Mouse (Mus musculus) central nervous system, embryonic 14 days (tissue): ENCODE measurements around the gene Ssc5d. TPM values are rescaled to one million over a fixed set of nuclear protein-coding genes. Genes with fewer than 3 reads are reported as not detected.

Experiments used
- polyA plus RNA-seq: library from polyadenylated mRNA; depleted of rRNA; stranded (reverse); fragments of >200 nt; gene quantifications from 2 replicates; pipeline ENCODE4 v1.2.3, GENCODE M21; 2012; rRNA removed

Gene Ssc5d
- polyA plus RNA-seq: 2.8 and 6.2 TPM in 2 replicates

DNA sequence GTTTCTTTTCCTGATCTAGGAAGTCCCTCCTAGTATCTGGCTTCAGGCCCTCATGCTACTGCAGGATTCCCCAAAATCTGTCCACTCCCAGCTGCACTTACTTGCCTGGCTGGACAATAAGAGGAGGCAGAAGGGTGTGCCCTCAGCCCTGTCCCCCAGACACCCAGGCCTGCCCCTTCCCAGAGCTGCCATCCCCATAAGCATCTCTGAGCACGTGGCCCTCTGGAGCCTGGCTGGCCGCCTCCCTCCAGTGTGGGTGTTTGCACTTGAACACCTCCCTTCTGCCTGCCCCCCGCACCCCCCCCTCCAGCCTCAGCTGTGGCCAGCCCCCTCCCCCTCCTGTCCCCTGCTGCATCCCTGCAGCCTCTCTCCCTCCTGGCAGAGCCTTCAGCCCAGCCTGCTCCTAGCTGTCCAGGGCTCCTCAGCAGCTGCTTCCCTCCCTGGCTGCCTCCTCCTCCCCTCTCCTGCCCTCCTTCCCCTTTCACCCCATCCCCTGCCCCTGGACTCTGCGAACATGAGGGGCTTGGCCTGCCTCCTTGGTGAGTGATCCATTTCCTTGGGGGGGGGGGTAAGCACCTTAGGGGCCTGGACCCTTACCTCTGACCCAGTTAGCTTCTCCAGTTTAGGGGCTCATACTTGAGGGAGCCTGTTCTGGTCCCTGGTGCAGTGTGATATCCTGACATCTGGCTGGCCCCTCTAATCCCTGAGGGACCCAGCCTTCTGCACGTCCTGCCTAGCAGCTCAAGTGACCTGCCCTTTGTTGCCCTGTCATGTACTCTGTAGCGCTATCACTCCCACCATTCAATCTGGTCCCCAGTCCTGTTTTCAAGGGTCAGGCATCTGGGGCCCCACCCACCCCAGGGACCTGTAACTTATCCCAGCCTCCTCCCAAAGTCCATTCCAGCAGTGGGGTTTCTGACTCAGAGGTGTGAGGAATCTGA, at the start of gene Ssc5d:
Ssc5d (plus strand) TSS at position 345 of the 941 bp plus-strand sequence.

DNA sequence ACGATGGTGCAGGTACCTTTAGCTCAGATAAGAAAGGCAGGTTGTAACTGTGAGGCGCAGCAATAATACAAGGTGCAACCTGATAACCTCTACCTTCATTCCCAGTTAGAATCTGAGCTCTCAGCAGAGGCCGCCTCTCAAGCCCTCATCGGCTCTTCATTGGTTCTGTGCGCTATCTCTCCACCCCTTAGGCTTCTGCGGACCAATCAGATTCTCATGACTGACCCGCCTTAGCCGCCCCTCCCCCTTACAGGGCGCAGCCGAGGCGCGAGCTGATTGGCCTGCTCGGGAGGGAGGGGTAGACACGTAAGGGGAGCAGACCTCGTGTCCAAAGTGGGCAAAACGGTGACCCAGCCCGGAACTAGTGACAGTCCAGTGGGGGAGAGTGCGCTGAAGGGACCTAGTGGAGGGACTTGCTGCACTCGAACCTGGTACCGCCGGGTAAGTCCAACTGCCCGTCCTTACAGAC, 48.8 kb upstream of the Ssc5d start, which contains the start of gene Isoc2a:
Isoc2a (plus strand) TSS at position 401 of the 469 bp plus-strand sequence.

DNA sequence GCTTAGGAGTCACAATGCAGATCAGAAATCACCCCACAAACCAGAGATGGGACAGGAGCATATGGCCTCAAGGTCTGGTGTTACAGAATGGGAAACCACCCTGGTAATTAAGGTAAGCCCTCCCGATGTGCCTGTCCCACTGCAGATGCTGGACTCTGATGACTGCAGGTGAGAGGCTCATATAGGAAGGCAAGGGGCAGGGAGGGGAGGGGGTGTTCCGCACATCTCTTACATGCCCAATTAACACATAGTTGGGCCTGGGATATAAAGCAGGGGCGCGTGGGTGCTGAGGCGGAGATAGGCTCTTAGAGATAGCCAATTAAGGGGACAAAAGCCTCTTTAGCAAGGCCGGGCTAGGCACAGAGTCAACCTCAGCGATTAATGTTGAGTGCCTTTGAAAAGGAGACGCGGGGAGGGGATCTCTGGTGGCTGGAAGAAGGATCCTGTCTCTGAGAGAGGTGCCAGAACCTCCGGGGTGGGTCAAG, 19.1 kb upstream of the Ssc5d start, which contains the start of gene Gm36210:
Gm36210 (minus strand) TSS at position 51 of the 485 bp plus-strand sequence.

DNA sequence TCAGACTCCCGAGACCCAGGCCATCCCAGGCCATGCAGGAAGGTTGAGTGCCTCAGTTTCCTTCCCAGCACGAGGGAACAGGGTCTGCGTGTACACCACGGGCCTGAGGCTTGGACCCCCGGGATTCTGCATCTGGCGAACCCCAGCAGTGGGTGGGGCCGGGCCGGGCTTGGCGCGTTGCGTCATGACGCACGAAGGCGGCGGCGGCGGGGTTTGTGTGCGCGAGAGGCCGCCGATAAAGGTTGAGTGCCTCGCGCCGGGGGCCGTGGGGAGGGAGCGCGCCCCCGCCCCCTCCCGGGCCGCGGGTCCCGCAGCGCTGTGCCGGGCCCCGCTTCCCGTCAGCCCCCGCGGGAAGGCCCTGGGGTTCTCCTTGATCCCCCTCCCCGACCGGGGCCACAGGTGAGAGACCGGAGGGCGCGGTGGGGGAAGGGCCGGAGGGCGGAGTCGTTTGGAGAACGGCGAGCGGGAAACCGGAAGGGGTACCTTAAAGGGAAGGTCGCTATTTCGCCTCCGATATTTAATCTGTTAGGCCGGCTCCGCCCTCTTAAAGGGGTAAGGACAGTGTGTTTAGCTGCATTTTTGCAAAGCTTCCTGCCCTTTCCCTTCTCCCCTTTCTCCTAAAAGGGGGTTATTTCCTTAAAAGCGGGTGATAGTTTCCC, 10.4 kb upstream of the Ssc5d start, which contains the start of gene Zfp628:
Zfp628 (plus strand) TSS at position 211 of the 659 bp plus-strand sequence.

DNA sequence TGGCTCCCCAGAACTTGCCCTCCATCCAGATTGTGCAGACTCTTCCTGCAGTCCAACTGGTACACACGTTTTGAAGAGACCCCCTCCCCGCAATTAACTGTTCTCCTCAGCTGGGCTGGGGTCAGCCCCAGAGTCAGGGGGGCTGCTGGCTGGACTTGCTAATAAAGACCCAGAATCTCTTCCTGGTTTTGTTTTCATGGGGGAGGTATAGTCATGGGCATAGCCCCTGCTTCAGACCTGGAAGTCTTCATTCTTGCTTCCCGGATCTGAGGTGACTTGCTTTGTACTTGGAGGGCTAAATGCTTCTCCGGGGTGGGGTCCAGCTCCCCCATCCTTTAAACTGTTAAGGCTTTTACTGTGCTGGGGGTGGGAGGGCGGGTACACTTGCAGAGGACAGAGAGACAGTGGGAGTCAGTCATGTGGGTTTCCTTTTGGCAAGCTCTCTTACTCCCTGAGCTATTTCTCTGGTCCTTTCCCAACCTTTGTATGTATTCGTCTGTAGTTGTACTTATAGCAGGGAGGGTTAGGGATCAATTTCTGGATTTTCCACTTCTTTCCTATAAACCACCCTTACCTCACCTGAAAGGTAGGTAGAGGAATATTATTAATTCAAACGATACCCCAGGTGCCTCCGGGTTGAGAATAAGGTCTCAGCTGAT, 3.6 kb upstream of the Ssc5d start, which contains the start of gene Nat14:
Nat14 (plus strand) TSS at position 205 of the 659 bp plus-strand sequence.

DNA sequence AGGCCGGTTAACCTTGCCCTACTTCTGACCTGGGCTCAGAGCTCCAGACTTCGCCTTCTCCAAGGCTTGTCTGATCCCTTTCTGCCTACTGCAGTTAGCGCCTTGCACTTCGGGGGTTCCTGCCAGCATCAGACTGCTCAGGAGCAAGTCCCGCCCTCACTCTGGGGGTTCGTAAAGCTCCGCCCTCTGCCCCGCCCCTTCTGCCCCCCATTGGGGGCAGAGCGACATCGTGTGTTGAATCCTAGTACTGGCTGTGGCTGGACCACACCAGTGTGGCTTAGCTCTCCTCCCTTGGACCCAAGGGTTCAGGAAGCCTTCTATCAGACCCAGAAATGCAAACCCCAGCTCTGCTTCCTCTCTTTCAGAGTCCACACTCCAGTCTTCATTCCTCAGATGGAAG, 38.7 kb downstream of the Ssc5d start, which contains the start of gene Sbk2:
Sbk2 (minus strand) TSS at position 135 of the 400 bp plus-strand sequence.

DNA sequence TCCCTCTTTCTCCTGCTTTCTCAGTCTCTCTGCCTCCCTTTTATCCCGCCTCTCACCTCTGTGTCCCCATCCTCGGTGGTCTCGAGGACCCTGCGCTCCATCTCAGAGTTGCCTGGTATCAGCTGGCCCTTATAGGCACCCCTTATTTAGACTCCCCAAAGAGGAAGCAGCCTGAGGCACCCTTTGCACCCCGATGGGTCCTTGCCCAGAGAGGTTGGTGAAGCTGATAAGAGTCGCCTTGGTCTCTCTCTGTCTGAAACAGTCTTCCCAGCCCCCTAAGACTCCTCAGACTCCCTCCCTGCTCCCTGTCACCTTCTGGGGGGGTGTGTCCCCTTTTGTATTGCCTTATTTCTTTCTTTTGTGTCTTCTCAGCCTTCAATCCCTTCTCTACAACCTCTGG, 45.5 kb downstream of the Ssc5d start, which contains the start of gene Sbk3:
Sbk3 (minus strand) TSS at position 101 of the 400 bp plus-strand sequence.

Other genes starting within 250 kb of the Ssc5d start
- 75.4 and 76.6 TPM in 2 replicates for gene Hspbp1, start 240.7 kb upstream of the Ssc5d start, polyA plus RNA-seq
- gene Brsk1, start 235.2 kb upstream of the Ssc5d start, polyA plus RNA-seq: 107 and 116 TPM in 2 replicates
- 0.05 and 0.06 TPM in 2 replicates for gene Tmem150b, start 200.5 kb upstream of the Ssc5d start, polyA plus RNA-seq
- 175 and 185 TPM in 2 replicates for gene Kmt5c, start 185.7 kb upstream of the Ssc5d start, polyA plus RNA-seq
- 37.5 and 49.7 TPM in 2 replicates for gene Cox6b2, start 172.7 kb upstream of the Ssc5d start, polyA plus RNA-seq
- gene Fam71e2, start 154.5 kb upstream of the Ssc5d start, polyA plus RNA-seq: not detected in 2 replicates
- gene Il11, start 142.9 kb upstream of the Ssc5d start, polyA plus RNA-seq: 0.34 and 0.39 TPM in 2 replicates
- not detected in 2 replicates for gene Tmem190, start 142.8 kb upstream of the Ssc5d start, polyA plus RNA-seq
- 3.9 and 5.6 TPM in 2 replicates for gene Tmem238, start 136.1 kb upstream of the Ssc5d start, polyA plus RNA-seq
- gene Rpl28, start 132.9 kb upstream of the Ssc5d start, polyA plus RNA-seq: 362 and 481 TPM in 2 replicates
- 465 and 518 TPM in 2 replicates for gene Ube2s, start 113.2 kb upstream of the Ssc5d start, polyA plus RNA-seq
- 106 and 108 TPM in 2 replicates for gene Shisa7, start 81.1 kb upstream of the Ssc5d start, polyA plus RNA-seq
- gene Isoc2b, start 55.5 kb upstream of the Ssc5d start, polyA plus RNA-seq: 2.7 and 3.3 TPM in 2 replicates
- 8.8 and 9.2 TPM in 2 replicates for gene Isoc2a, start 48.6 kb upstream of the Ssc5d start, polyA plus RNA-seq
- 0.53 and 0.79 TPM in 2 replicates for gene Gm36210, start 19.3 kb upstream of the Ssc5d start, polyA plus RNA-seq
- gene Zfp628, start 10.6 kb upstream of the Ssc5d start, polyA plus RNA-seq: 13.4 and 14.8 TPM in 2 replicates
- gene Nat14, start 3.8 kb upstream of the Ssc5d start, polyA plus RNA-seq: 21.3 and 21.4 TPM in 2 replicates
- 0.07 and 0.23 TPM in 2 replicates for gene Sbk2, start 38.6 kb downstream of the Ssc5d start, polyA plus RNA-seq
- 0.95 and 1.2 TPM in 2 replicates for gene Sbk3, start 45.4 kb downstream of the Ssc5d start, polyA plus RNA-seq
- 142 and 145 TPM in 2 replicates for gene Zfp579, start 70.4 kb downstream of the Ssc5d start, polyA plus RNA-seq
- 9.8 and 12.6 TPM in 2 replicates for gene Zfp524, start 88.6 kb downstream of the Ssc5d start, polyA plus RNA-seq
- 47.0 and 53.2 TPM in 2 replicates for gene Fiz1, start 88.9 kb downstream of the Ssc5d start, polyA plus RNA-seq
- 0.09 TPM in 1 of 2 replicates, not detected in the other for gene Gm44973, start 89.7 kb downstream of the Ssc5d start, polyA plus RNA-seq
- gene Zfp865, start 94.6 kb downstream of the Ssc5d start, polyA plus RNA-seq: 41.1 and 43.7 TPM in 2 replicates
- gene Ccdc106, start 94.8 kb downstream of the Ssc5d start, polyA plus RNA-seq: 38.6 and 43.6 TPM in 2 replicates
- gene 4632433K11Rik, start 108.3 kb downstream of the Ssc5d start, polyA plus RNA-seq: not detected in 2 replicates
- gene Zfp784, start 112.7 kb downstream of the Ssc5d start, polyA plus RNA-seq: 7.1 and 7.4 TPM in 2 replicates
- 53.1 and 65.2 TPM in 2 replicates for gene Zfp580, start 125.8 kb downstream of the Ssc5d start, polyA plus RNA-seq
- 446 and 475 TPM in 2 replicates for gene U2af2, start 136.4 kb downstream of the Ssc5d start, polyA plus RNA-seq
- 147 and 151 TPM in 2 replicates for gene Epn1, start 154.4 kb downstream of the Ssc5d start, polyA plus RNA-seq
- not detected in 2 replicates for gene Rfpl4, start 191.2 kb downstream of the Ssc5d start, polyA plus RNA-seq
- 0.28 and 0.36 TPM in 2 replicates for gene Rasl2-9, start 200.2 kb downstream of the Ssc5d start, polyA plus RNA-seq
- not detected in 2 replicates for gene Vmn1r55, start 223.9 kb downstream of the Ssc5d start, polyA plus RNA-seq